Mouse (Mus musculus) layer of hippocampus, adult 2 months (tissue): ENCODE data around the gene Tmem37. TPM values are rescaled to one million over a fixed set of nuclear protein-coding genes. Genes with fewer than 3 reads are reported as not detected.
"Not testable (repeated sequence)": the region's sequence is repeated elsewhere in the genome, so short reads cannot be mapped to it uniquely, and the experiment has no call there.

Source experiments
- DNase-seq, 2 experiments: peaks; one replicate each; pipeline ENCODE4 v3.0.0; 2022; ENCODE audit warnings: low spot score in 2 of 2
- H3K27ac ChIP-seq: fragments of 200-600 bp; 2 replicates; pipeline ENCODE4 v1.8.1; 2022
- H3K4me3 ChIP-seq: fragments of 200-600 bp; 2 replicates; pipeline ENCODE4 v1.8.1; 2022; ENCODE audit warnings: mild to moderate bottlenecking
- CTCF ChIP-seq: fragments of 200-600 bp; conservative IDR thresholded peaks from 2 replicates; pipeline ENCODE4 v1.8.1; 2022; ENCODE audit warnings: antibody characterized with exemption, mild to moderate bottlenecking, moderate library complexity
- total RNA-seq, 2 experiments: library from RNA; stranded (reverse); gene quantifications; 2 replicates each; pipeline ENCODE4 v1.2.3; 2021

Gene Tmem37
- total RNA-seq, 2 experiments from 2014 or later = 1.1 to 1.4 TPM

GRCm38 (mm10) chr1:120111766-120112165 is 37.9 kb upstream of the Tmem37 start:
- no peak overlapping the region for H3K4me3 ChIP-seq
- H3K27ac ChIP-seq = peak overlapping the region; percentile 48; the same call in 1 of the 2 replicates

GRCm38 (mm10) chr1:120109741-120110432 is 36.0 kb upstream of the Tmem37 start:
- H3K4me3 ChIP-seq = no peak overlapping the region
- no peak for DNase-seq
- H3K27ac ChIP-seq = no peak overlapping the region
- TF ChIP-seq CTCF = no peak

More at GRCm38 (mm10) chr1:120111766-120112165, 37.9 kb upstream of the Tmem37 start:
- no peak for DNase-seq
- no peak for TF ChIP-seq CTCF

DNA sequence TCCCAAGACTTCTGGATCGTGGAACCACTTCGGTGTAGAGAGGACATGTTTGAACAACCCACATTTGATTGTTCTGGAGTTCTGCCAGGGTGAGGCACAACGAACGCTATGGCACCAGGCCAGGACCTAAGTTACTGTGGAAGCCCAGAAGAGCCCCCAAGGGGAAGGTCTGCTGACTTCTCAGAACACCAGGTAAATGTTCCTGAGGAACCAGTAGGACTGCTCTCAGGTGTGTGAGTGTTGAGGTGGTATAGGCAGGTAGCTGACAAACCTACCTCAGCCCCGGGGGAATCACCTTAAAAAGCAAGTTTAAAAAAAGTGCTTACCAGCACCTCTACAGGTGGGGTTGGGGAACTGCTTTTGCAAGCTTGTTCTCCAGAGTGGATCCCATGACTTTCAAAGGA is 31.7 kb upstream of the Tmem37 start:
- Histone ChIP-seq H3K27ac (no peak overlapping the region), H3K4me3 (no peak overlapping the region)
- TF ChIP-seq CTCF = peak; percentile 48
- DNase-seq = no peak

- H3K4me3 ChIP-seq = no peak overlapping the region
- H3K27ac ChIP-seq = no peak overlapping the region
- no peak for DNase-seq
- no peak for TF ChIP-seq CTCF
These were observed 27.3 kb upstream of the Tmem37 start for GRCm38 (mm10) chr1:120101227-120101609.

- Histone ChIP-seq H3K27ac (no peak overlapping the region), H3K4me3 (no peak overlapping the region)
- no peak for TF ChIP-seq CTCF
- no peak for DNase-seq
These were observed 26.8 kb upstream of the Tmem37 start for GRCm38 (mm10) chr1:120100456-120101226.

GRCm38 (mm10) chr1:120099483-120099882 is 25.6 kb upstream of the Tmem37 start:
- Histone ChIP-seq H3K27ac (no peak overlapping the region), H3K4me3 (no peak overlapping the region)
- no peak for TF ChIP-seq CTCF
- no peak for DNase-seq

GRCm38 (mm10) chr1:120098327-120098726 is 24.5 kb upstream of the Tmem37 start:
- DNase-seq = peak; percentile 48 to 72
- peak; percentile 98 for TF ChIP-seq CTCF
- Histone ChIP-seq H3K4me3 (no peak overlapping the region), H3K27ac (no peak overlapping the region)

DNA sequence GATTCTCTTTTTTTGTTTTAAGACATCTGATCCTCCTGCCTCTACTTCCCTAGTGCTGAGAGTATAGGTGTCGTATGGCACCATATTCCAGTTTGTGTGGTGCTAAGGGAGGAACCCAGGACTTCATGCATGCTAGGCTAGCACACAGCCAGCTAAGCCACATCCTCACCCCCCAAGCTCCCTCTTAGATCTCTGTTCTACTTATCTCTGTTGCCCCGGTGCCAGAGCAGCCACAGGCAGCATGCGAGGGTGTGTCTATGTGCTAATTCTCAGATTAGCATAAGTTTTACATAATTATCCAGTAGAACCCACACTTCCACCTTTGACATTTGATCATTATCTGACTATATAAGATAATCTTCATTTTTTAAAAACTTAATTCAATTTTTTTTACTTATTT is 21.0 kb upstream of the Tmem37 start:
- TF ChIP-seq CTCF = no peak
- no peak for DNase-seq
- Histone ChIP-seq H3K4me3 (no peak overlapping the region), H3K27ac (no peak overlapping the region)

DNA sequence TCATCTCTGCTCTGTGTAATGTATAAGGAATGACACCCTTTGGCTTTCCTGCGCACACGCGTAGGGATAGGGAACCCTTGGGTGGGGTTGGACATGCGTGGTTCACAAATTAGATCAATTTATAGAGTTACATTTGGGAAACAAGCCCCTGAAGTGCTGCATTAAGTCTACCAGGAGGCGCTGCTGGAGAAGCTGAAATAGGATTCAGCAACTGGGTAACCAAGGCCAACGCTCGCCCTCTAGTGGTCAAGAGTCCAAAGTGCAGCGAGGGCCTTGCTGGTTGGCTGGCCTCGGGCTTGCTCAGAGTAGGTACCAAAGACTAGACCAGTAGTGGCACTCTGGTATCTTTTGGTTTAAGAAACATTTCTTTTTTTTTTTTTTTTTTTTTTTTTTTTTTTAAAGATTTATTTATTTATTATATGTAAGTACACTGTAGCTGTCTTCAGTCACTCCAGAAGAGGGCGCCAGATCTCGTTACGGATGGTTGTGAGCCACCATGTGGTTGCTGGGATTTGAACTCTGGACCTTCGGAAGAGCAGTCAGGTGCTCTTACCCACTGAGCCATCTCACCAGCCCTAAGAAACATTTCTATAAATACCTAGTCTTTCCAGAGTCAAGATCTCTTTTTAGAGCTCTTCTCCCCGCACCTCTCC is 19.7 kb upstream of the Tmem37 start:
- peak; percentile 84 for TF ChIP-seq CTCF
- not testable (repeated sequence) for H3K27ac ChIP-seq, H3K4me3 ChIP-seq
- peak; percentile 81 to 92 for DNase-seq

DNA sequence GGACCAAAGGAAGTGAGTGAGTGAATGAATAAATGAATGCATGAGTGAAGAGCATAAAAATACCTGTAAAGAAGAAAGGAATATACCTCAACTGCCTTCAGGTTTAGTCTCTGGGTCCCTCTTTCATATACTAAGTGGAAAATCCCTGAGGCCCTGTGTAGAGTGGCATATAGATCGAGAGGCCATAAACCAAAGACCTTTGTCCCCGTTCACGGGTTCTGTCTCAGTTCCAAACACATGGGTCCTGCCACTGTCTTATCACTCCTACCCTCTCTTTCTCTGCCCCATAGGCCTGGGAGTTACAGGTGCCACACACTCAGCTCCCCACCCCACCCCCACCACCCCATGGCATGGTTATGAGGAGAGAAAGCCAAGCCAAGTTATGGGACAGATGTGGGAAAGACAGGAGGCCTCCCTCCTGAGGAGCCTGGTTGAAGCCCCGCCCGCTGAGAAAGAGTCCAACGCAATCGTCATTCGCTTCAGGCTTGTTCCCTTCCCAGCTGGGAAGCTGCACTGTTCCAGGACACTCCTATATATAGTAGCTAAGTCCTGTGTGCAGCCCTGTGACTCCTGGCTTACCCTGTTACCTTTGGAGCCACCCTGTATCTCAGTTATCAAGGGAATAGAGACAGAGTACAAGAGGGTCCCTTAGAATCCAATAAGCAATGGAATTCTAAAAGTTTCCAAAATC is 17.2 kb upstream of the Tmem37 start:
- H3K27ac ChIP-seq = no peak overlapping the region
- no peak for TF ChIP-seq CTCF
- no peak overlapping the region for H3K4me3 ChIP-seq
- no peak for DNase-seq

- no peak overlapping the region for H3K27ac ChIP-seq
- H3K4me3 ChIP-seq = no peak overlapping the region
- TF ChIP-seq CTCF = no peak
- DNase-seq = no peak
These were observed 15.3 kb upstream of the Tmem37 start for GRCm38 (mm10) chr1:120089180-120089579.

- H3K4me3 ChIP-seq = no peak overlapping the region
- DNase-seq = no peak
- TF ChIP-seq CTCF = no peak
- no peak overlapping the region for H3K27ac ChIP-seq
These were observed 12.8 kb upstream of the Tmem37 start for GRCm38 (mm10) chr1:120086644-120087043.

- TF ChIP-seq CTCF = no peak
- Histone ChIP-seq H3K4me3 (no peak overlapping the region), H3K27ac (no peak overlapping the region)
- DNase-seq = no peak
These were observed 11.8 kb upstream of the Tmem37 start for GRCm38 (mm10) chr1:120085696-120086095.
